Mouse (Mus musculus): ENCODE measurements around the gene Pon3.

DNA sequence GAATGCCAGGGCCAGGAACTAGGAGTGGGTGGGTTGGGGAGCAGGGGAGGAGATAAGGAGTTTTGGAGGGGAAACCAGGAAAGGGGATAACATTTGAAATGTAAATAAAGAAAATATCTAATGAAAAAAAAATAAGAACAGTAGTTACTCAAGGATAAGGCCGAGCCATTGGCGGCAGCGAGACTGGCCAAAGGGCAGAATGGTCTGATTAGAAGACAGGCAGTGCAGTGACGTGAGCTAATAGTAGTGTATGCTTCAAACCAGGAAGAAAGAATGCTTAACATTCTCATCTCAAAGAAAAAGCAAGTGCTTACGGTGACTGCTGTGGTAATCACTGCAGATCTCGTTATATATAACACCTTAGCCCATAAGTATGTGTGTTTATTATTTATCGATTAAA, 40.0 kb upstream of the Pon3 start:
- TF ChIP-seq POLR2A (IDR thresholded peaks at IDR 0.05; ENCODE audit: borderline replicate concordance, control insufficient read depth, low read depth, low read length): no peak
- TF ChIP-seq CTCF (IDR thresholded peaks at IDR 0.05; ENCODE audit: control insufficient read depth, insufficient read depth, low read length): no peak

Measured in bone marrow, adult 2 months (tissue).